Mouse (Mus musculus) urinary bladder, adult 2 months (tissue): Measurements from ENCODE around the gene Olfr593. TPM values are rescaled to one million over a fixed set of nuclear protein-coding genes. Genes with fewer than 3 reads are reported as not detected.
"Not testable (repeated sequence)": the region's sequence is repeated elsewhere in the genome, so short reads cannot be mapped to it uniquely, and the experiment has no call there.

Experiments
- DNase-seq: peaks from one replicate; pipeline ENCODE4 v3.0.0; 2022; ENCODE audit warnings: low spot score
- polyA plus RNA-seq: library from polyadenylated mRNA; depleted of rRNA; stranded (reverse); fragments of >200 nt; gene quantifications from 2 replicates; pipeline ENCODE4 v1.2.3, GENCODE M21; 2012; rRNA removed

The Olfr593 gene
- not detected in 2 replicates for polyA plus RNA-seq

- DNase-seq, result no peak
Measured at GRCm38 (mm10) chr7:103211562-103211961, at the start of gene Olfr593. Olfr593 (plus strand) TSS chr7:103211862.

DNA sequence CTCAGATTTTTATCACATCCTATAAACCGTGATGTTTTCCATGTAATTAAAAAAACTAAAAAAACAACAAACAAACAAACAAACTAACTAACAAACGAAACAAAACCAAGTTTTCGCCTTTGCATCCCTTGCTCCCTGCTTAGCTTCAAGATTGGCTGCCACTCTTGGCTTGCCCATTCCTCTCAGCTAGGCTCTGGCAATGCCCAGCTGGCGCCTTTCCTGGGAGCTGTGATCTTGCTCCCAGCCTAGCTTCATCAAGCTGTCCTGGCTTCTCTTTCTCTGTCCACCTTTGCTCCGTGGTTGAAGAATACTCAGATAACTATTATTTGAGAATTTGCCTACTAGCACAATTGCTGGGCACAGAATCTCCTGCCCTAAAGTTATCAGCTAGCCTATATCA is 42.0 kb upstream of the Olfr593 start:
- DNase-seq, result no peak

DNA sequence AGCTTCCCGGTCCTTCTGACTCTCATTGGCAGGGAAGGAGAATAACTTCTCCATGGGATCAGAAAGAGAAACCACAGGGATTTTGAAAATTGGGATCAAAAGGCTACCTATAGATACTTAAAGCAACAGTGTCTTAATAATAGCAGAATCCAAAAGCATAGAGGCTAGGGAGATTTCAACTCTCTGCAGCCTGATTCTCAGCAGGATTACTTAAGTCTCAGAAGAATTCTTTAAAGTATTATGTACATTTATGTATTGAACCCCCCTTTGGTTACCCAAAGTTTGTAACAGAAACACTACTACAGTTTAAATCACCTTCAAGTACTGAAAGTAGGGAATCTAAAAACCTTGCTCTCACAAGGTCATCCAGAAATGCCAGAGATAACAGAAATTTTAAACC is 33.4 kb upstream of the Olfr593 start, which contains the start of gene Olfr591:
Olfr591 (minus strand) TSS at position 101 of the 400 bp plus-strand sequence.
- no peak for DNase-seq

- not testable (repeated sequence) for DNase-seq
Measured at GRCm38 (mm10) chr7:103184503-103184902, 27.2 kb upstream of the Olfr593 start, which contains the start of gene Olfr592. Olfr592 (plus strand) TSS chr7:103184803.

GRCm38 (mm10) chr7:103212050-103212449 is 388 bp downstream of the Olfr593 start:
- not testable (repeated sequence) for DNase-seq

DNA sequence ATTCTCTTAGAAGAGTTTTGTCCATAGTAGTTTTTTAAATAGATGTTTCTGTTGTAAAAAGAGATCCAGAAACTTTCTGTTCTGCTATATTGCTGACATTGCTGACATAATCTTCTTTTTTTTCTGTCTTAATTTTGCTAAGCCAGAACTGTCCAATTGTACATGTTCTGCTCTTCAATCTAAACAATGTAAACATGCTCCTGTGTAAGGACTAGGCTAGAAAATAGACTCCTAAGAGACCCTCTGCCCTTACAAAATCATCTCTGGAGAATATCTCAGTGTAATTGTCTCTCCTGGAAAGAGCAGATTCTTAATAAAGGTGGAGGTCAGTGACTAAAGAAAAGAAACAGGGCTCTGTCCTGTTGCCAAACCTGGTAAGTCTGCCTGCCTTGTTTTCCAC is 5.0 kb downstream of the Olfr593 start, which contains the start of gene Olfr594:
Olfr594 (plus strand) TSS at position 301 of the 400 bp plus-strand sequence.
- no peak for DNase-seq

DNA sequence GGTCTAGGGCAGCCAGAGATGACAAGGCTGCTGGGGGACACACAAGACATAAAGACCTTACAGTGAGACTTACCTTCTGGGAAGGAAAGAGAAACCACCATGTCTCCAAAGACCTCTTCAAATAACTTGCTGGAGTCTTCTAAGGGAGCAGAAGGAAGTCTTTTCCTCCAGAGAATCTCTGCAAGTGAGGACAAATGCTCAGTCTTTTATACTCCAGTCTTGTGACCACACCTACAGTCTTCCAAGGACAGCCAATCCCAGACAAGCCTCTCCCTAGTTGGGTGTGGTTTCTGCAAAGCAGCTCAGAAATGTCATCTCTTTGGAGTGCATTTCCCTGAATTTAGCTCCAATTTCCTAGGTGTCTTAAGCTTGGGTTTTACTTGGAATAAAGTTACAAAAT is 40.7 kb downstream of the Olfr593 start, which contains the start of gene Usp17ld:
Usp17ld (minus strand) TSS at position 101 of the 400 bp plus-strand sequence.
- not testable (repeated sequence) for DNase-seq

Other genes starting within 250 kb of the Olfr593 start
- not detected in 2 replicates for gene Olfr576, start 249.2 kb upstream of the Olfr593 start, polyA plus RNA-seq
- not detected in 2 replicates for gene Olfr577, start 235.9 kb upstream of the Olfr593 start, polyA plus RNA-seq
- not detected in 2 replicates for gene Olfr578, start 222.5 kb upstream of the Olfr593 start, polyA plus RNA-seq
- not detected in 2 replicates for gene Olfr582, start 173.8 kb upstream of the Olfr593 start, polyA plus RNA-seq
- not detected in 2 replicates for gene Olfr583, start 160.6 kb upstream of the Olfr593 start, polyA plus RNA-seq
- gene Olfr584, start 130.0 kb upstream of the Olfr593 start, polyA plus RNA-seq, result not detected in 2 replicates
- gene Olfr585, start 114.1 kb upstream of the Olfr593 start, polyA plus RNA-seq, result not detected in 2 replicates
- gene Olfr586, start 86.2 kb upstream of the Olfr593 start, polyA plus RNA-seq, result not detected in 2 replicates
- not detected in 2 replicates for gene Olfr588-ps1, start 71.0 kb upstream of the Olfr593 start, polyA plus RNA-seq
- not detected in 2 replicates for gene Olfr589, start 55.5 kb upstream of the Olfr593 start, polyA plus RNA-seq
- not detected in 2 replicates for gene Olfr591, start 33.5 kb upstream of the Olfr593 start, polyA plus RNA-seq
- gene Olfr592, start 27.1 kb upstream of the Olfr593 start, polyA plus RNA-seq, result not detected in 2 replicates
- not detected in 2 replicates for gene Olfr594, start 5.1 kb downstream of the Olfr593 start, polyA plus RNA-seq
- not detected in 2 replicates for gene Usp17ld, start 40.6 kb downstream of the Olfr593 start, polyA plus RNA-seq
- gene Olfr596, start 93.8 kb downstream of the Olfr593 start, polyA plus RNA-seq, result not detected in 2 replicates
- not detected in 2 replicates for gene Olfr597, start 104.5 kb downstream of the Olfr593 start, polyA plus RNA-seq
- gene Olfr598, start 111.7 kb downstream of the Olfr593 start, polyA plus RNA-seq, result not detected in 2 replicates
- not detected in 2 replicates for gene Olfr599, start 124.1 kb downstream of the Olfr593 start, polyA plus RNA-seq
- not detected in 2 replicates for gene Olfr600, start 137.8 kb downstream of the Olfr593 start, polyA plus RNA-seq
- not detected in 2 replicates for gene Olfr601, start 150.8 kb downstream of the Olfr593 start, polyA plus RNA-seq
- not detected in 2 replicates for gene Olfr603, start 174.3 kb downstream of the Olfr593 start, polyA plus RNA-seq
- not detected in 2 replicates for gene Usp17lc, start 203.2 kb downstream of the Olfr593 start, polyA plus RNA-seq
- gene Olfr605, start 233.6 kb downstream of the Olfr593 start, polyA plus RNA-seq, result not detected in 2 replicates
- not detected in 2 replicates for gene Olfr606, start 237.2 kb downstream of the Olfr593 start, polyA plus RNA-seq